Mouse (Mus musculus): Measurements from ENCODE around the gene Dnmt3c.

Gene Dnmt3c

DNA sequence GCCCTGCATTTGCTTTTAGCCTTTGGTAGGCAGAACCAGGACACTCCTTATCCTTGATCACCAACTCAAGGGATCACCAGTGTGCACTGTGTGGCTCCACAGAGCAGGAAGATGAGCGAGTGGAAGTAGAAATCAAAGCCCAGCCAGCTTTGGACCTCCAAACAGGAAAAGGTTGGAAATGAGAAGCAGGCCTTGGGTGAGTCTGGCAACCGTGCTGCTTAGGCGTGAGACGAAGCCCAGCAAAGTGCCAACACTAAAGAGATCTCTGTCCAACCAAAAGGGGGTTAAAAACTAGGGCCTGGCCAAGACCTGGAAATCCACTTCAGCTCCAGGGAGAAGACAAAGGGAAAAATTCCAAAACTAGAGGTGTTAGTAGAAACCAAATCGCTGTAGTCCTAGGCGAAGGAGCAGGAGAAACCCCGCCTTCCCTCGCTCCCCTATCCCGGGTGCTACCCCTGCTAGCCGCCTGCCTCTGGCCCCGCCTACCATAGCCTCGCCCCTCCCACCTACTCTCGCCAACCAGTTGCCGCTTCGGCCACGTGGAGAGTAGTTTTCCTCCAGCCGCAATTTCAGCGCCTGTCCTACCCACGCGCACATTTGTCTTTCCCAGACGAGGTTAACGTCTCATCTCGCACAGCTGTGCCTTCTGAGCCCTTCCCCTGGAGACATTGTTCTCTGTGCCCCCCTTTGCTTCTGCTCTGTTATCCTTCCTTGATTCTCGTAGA lies 82.3 kb downstream of the Dnmt3c start:
- in situ Hi-C loops (cut with MboI; ENCODE audit: low pct_unique_long_range_greater_than_20kb in 1 of 2, low sequenced_read_pairs in 2 of 2, unreplicated experiment in 1 of 2), result no loop called here
